Mouse (Mus musculus): Measurements from ENCODE around the gene 4930433I11Rik. TPM values are rescaled to one million over a fixed set of nuclear protein-coding genes. Genes with fewer than 3 reads are reported as not detected.
"Not testable (repeated sequence)": the region's sequence is repeated elsewhere in the genome, so short reads cannot be mapped to it uniquely, and the experiment has no call there.

4930433I11Rik gene
- polyA plus RNA-seq (2014; fragmentation: Nextera tagmentation; extraction: Ambion mirVana) = not detected in 2 replicates

GRCm38 (mm10) chr7:40987243-40987642 is at the start of gene 4930433I11Rik:
TSS of gene 4930433I11Rik (plus strand) at chr7:40987543.
- no peaks in the 10 kb centered on the region for H3K36me3 ChIP-seq (ENCODE audit: control insufficient read depth, insufficient read depth, low read length)
- no peaks in the 10 kb centered on the region for H3K4me1 ChIP-seq (ENCODE audit: control insufficient read depth, insufficient read depth, low read length)
- no peak within 1 kb of the TSS for H3K4me3 ChIP-seq (ENCODE audit: low read depth, low read length)
- no peak within 1 kb of the TSS for H3K27ac ChIP-seq (replicated peaks; ENCODE audit: low read depth, low read length)
- no peak for ATAC-seq (ENCODE audit: insufficient number of reproducible peaks, low FRiP score, low TSS enrichment, low read depth)
- WGBS = 84% methylated on average over 1 of the region's 1 CpGs
- H3K9ac ChIP-seq (ENCODE audit: low read length) = no peak within 1 kb of the TSS
- no peak for DNase-seq (ENCODE audit: low spot score)
- H3K9me3 ChIP-seq (ENCODE audit: control insufficient read depth, low read length) = no peaks in the 10 kb centered on the region
- no peaks in the 10 kb centered on the region for H3K27me3 ChIP-seq (ENCODE audit: control insufficient read depth, insufficient read depth, low read length)
- H3K4me2 ChIP-seq (ENCODE audit: low read depth, severe bottlenecking) = no peak within 1 kb of the TSS

- WGBS = 84% methylated on average over 1 of the region's 1 CpGs
- H3K36me3 ChIP-seq (ENCODE audit: control insufficient read depth, insufficient read depth, low read length) = no peaks in the 10 kb centered on the region
- no peaks in the 10 kb centered on the region for H3K4me1 ChIP-seq (ENCODE audit: control insufficient read depth, insufficient read depth, low read length)
- no peak overlapping the region for H3K9ac ChIP-seq (ENCODE audit: low read length)
- ATAC-seq (ENCODE audit: insufficient number of reproducible peaks, low FRiP score, low TSS enrichment, low read depth) = no peak
- no peak overlapping the region for H3K4me2 ChIP-seq (ENCODE audit: low read depth, severe bottlenecking)
- no peak overlapping the region for H3K27ac ChIP-seq (replicated peaks; ENCODE audit: low read depth, low read length)
- no peaks in the 10 kb centered on the region for H3K9me3 ChIP-seq (ENCODE audit: control insufficient read depth, low read length)
- H3K27me3 ChIP-seq (ENCODE audit: control insufficient read depth, insufficient read depth, low read length) = no peaks in the 10 kb centered on the region
- no peak overlapping the region for H3K4me3 ChIP-seq (ENCODE audit: low read depth, low read length)
- no peak for DNase-seq (ENCODE audit: low spot score)
Observed at GRCm38 (mm10) chr7:40939371-40939770, 48.0 kb upstream of the 4930433I11Rik start.

GRCm38 (mm10) chr7:40942233-40942935 is 45.0 kb upstream of the 4930433I11Rik start:
- 65% methylated on average over 3 of the region's 3 CpGs for WGBS
- DNase-seq (ENCODE audit: low spot score) = peak; percentile 21

GRCm38 (mm10) chr7:41032419-41032818 is 45.1 kb downstream of the 4930433I11Rik start, which contains the start of gene Gm4884:
TSS of gene Gm4884 (plus strand) at chr7:41032719.
- H3K27ac ChIP-seq (replicated peaks; ENCODE audit: low read depth, low read length); ATAC-seq (ENCODE audit: insufficient number of reproducible peaks, low FRiP score, low TSS enrichment, low read depth); H3K9me3 ChIP-seq (ENCODE audit: control insufficient read depth, low read length); H3K9ac ChIP-seq (ENCODE audit: low read length); H3K36me3 ChIP-seq (ENCODE audit: control insufficient read depth, insufficient read depth, low read length); H3K27me3 ChIP-seq (ENCODE audit: control insufficient read depth, insufficient read depth, low read length); DNase-seq (ENCODE audit: low spot score); H3K4me3 ChIP-seq (ENCODE audit: low read depth, low read length); H3K4me2 ChIP-seq (ENCODE audit: low read depth, severe bottlenecking); H3K4me1 ChIP-seq (ENCODE audit: control insufficient read depth, insufficient read depth, low read length): not testable (repeated sequence)
- WGBS = 84% methylated on average over 1 of the region's 1 CpGs

More at GRCm38 (mm10) chr7:40942233-40942935, 45.0 kb upstream of the 4930433I11Rik start:
- H3K4me3 ChIP-seq (ENCODE audit: low read depth, low read length) = no peak overlapping the region
- H3K36me3 ChIP-seq (ENCODE audit: control insufficient read depth, insufficient read depth, low read length) = no peaks in the 10 kb centered on the region
- no peak overlapping the region for H3K4me2 ChIP-seq (ENCODE audit: low read depth, severe bottlenecking)
- ATAC-seq (ENCODE audit: insufficient number of reproducible peaks, low FRiP score, low TSS enrichment, low read depth) = no peak
- H3K27ac ChIP-seq (replicated peaks; ENCODE audit: low read depth, low read length) = no peak overlapping the region
- no peaks in the 10 kb centered on the region for H3K9me3 ChIP-seq (ENCODE audit: control insufficient read depth, low read length)
- no peaks in the 10 kb centered on the region for H3K27me3 ChIP-seq (ENCODE audit: control insufficient read depth, insufficient read depth, low read length)
- H3K4me1 ChIP-seq (ENCODE audit: control insufficient read depth, insufficient read depth, low read length) = no peaks in the 10 kb centered on the region
- no peak overlapping the region for H3K9ac ChIP-seq (ENCODE audit: low read length)

GRCm38 (mm10) chr7:41044058-41044457 is 56.7 kb downstream of the 4930433I11Rik start:
- not testable (repeated sequence) for H3K4me3 ChIP-seq (ENCODE audit: low read depth, low read length); DNase-seq (ENCODE audit: low spot score); H3K27me3 ChIP-seq (ENCODE audit: control insufficient read depth, insufficient read depth, low read length); ATAC-seq (ENCODE audit: insufficient number of reproducible peaks, low FRiP score, low TSS enrichment, low read depth); H3K9me3 ChIP-seq (ENCODE audit: control insufficient read depth, low read length); H3K4me1 ChIP-seq (ENCODE audit: control insufficient read depth, insufficient read depth, low read length); H3K4me2 ChIP-seq (ENCODE audit: low read depth, severe bottlenecking); H3K9ac ChIP-seq (ENCODE audit: low read length); H3K36me3 ChIP-seq (ENCODE audit: control insufficient read depth, insufficient read depth, low read length); H3K27ac ChIP-seq (replicated peaks; ENCODE audit: low read depth, low read length)
- 72% methylated on average over 3 of the region's 3 CpGs for WGBS

Other genes starting within 250 kb of the 4930433I11Rik start
- 2.2 and 2.8 TPM in 2 replicates for gene Vstm2b, start 89.2 kb upstream of the 4930433I11Rik start, polyA plus RNA-seq (2014; fragmentation: Nextera tagmentation; extraction: Ambion mirVana)
- not detected in 2 replicates for gene Gm4884, start 45.2 kb downstream of the 4930433I11Rik start, polyA plus RNA-seq (2014; fragmentation: Nextera tagmentation; extraction: Ambion mirVana)
- gene Gm5592, start 166.3 kb downstream of the 4930433I11Rik start, polyA plus RNA-seq (2014; fragmentation: Nextera tagmentation; extraction: Ambion mirVana) = not detected in 2 replicates

All from limb, embryonic 11.5 days (tissue).